Mouse (Mus musculus) lung, embryonic 15.5 days (tissue): Measurements from ENCODE around the gene Zfp442. TPM values are rescaled to one million over a fixed set of nuclear protein-coding genes. Genes with fewer than 3 reads are reported as not detected.
"Not testable (repeated sequence)": the region's sequence is repeated elsewhere in the genome, so short reads cannot be mapped to it uniquely, and the experiment has no call there.

Experiments used
- ATAC-seq: fragments of 200-750 bp; cut with Nextera tagmentation; 2 replicates; pipeline ENCODE4 v1.8.0; 2017; ENCODE audit warnings: moderate number of reproducible peaks, borderline replicate concordance; ENCODE audit not compliant: low FRiP score, low TSS enrichment; ENCODE audit errors: extremely low read depth
- H3K27ac ChIP-seq: fragments of 300-500 bp; sonication (generic); 2 replicates; pipeline ENCODE4 v1.5.1; 2015; ENCODE audit warnings: moderate library complexity, mild to moderate bottlenecking, inconsistent platforms
- H3K27me3 ChIP-seq: fragments of 300-500 bp; sonication (generic); 2 replicates; pipeline ENCODE4 v1.6.1; 2015; ENCODE audit warnings: inconsistent platforms
- H3K36me3 ChIP-seq: fragments of 300-500 bp; sonication (generic); 2 replicates; pipeline ENCODE4 v1.6.1; 2015; ENCODE audit warnings: inconsistent platforms
- H3K4me1 ChIP-seq: fragments of 300-500 bp; sonication (generic); 2 replicates; pipeline ENCODE4 v1.6.1; 2015; ENCODE audit warnings: inconsistent platforms
- H3K4me2 ChIP-seq: fragments of 300-500 bp; sonication (generic); 2 replicates; pipeline ENCODE4 v1.6.1; 2015; ENCODE audit warnings: inconsistent platforms, mild to moderate bottlenecking, moderate library complexity
- H3K4me3 ChIP-seq: fragments of 300-500 bp; sonication (generic); 2 replicates; pipeline ENCODE4 v1.5.1; 2015; ENCODE audit warnings: mild to moderate bottlenecking, inconsistent platforms
- H3K9ac ChIP-seq: fragments of 300-500 bp; sonication (generic); 2 replicates; pipeline ENCODE4 v1.6.1; 2015; ENCODE audit warnings: inconsistent platforms
- H3K9me3 ChIP-seq: fragments of 300-500 bp; sonication (generic); 2 replicates; pipeline ENCODE4 v1.6.1; 2016; ENCODE audit warnings: inconsistent platforms
- WGBS: fragments of 180-500 bp; shearing (Covaris S2); methylation state at CpG from one replicate; pipeline ENCODE4 v1.1.7; 2015; 5-methylcytosine and 5-hydroxymethylcytosine counted together
- polyA plus RNA-seq: library from polyadenylated mRNA; unstranded; fragments of >200 nt; fragmentation: Nextera tagmentation; extraction: Ambion mirVana; gene quantifications from 2 replicates; pipeline ENCODE4 v1.2.1, GENCODE M21; 2015

Zfp442 gene
- 7.1 and 8.2 TPM in 2 replicates for polyA plus RNA-seq

DNA sequence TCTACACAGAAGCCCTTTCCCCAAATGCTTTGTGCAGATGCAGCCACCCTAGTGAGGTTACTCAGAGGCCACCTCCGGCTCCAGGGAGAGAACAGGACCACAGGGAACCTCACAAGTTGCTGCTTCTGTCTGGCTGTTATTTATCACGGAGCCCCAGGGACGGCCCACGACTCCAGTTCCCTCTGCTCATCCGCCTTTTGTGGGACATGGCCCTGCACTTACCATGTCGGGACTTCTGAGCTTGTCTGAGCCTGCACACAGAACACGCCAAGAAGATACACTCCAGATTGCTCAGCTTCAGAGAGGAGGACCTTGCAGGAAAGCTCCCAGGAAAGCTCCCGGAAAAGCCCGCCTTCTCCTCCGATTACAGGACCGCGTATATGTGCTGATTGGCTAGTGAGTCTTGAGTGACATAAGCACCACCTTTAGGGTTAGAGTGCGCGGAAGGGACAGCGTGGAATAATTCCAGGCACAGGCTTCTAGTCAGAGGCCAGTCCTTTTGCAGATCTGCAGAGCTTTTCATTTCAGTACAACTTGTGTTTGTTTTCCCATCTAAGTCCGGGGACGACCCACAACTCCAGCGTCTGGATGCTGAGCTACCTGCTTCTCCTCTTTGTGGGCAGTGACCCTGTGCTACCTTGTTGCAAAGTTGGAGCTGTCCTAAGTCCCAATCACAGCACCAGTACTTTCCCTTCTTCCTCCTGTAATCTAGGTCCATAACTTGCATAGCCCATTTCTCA is at the start of gene Zfp442:
Gene Zfp442, minus strand, starts transcription at position 307 of the 740 bp plus-strand sequence.
- Histone ChIP-seq H3K9ac (peak within 1 kb of the TSS; percentile 43), H3K4me2 (peak within 1 kb of the TSS; percentile 56), H3K27ac (peak within 1 kb of the TSS; percentile 66), H3K4me3 (peak within 1 kb of the TSS; percentile 54)
- H3K4me1 ChIP-seq, H3K27me3 ChIP-seq, H3K9me3 ChIP-seq, H3K36me3 ChIP-seq: not testable (repeated sequence)
- WGBS: 0% methylated on average over 18 of the region's 18 CpGs
- ATAC-seq: peak; percentile 100

DNA sequence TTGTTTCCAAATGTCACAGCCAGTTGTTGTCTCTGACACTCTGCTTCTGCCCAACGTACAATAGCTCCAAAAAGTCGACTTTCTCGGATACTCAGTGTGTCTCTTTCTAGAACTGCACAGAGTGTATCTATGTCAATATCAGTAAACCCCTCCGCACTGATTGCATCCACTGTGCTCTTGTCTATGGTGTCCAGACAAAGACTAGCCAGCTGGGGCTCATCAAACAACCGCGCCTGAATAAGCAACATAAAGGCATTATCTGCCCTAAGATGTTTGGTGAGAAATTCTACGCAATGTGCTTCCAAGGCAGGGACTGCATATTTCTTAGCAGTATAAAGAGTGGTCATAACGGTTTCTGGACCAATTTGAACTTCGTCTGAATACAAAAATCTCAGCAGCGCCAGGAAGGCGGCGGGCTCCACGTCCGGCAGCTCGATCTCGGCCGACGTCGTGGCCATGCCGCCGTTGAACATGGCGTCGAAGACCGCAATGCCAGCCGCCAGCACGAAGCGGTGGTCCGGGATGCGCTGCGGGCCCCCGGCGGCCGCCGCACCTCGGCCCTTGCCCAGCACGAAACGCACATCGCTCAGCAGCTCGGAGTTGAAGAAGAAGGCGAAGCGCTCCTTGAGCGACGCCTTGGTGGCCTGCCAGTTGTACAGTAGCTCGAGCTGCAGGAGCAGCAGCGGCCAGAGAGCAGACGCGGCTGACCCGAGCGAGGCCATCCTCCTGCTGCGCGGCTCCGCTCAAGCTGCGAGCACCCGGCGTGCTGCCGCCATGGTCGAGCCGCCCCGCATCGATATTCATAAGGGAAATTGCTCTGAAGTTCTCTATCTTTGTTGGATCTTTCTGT is 49.1 kb upstream of the Zfp442 start:
- not testable (repeated sequence) for H3K4me1 ChIP-seq, H3K27me3 ChIP-seq, H3K9ac ChIP-seq, H3K9me3 ChIP-seq, H3K27ac ChIP-seq, H3K36me3 ChIP-seq
- peak; percentile 74; the same call in 1 of the 2 replicates for ATAC-seq
- H3K4me3 ChIP-seq: peak overlapping the region; percentile 26
- WGBS: 30% methylated on average over 59 of the region's 60 CpGs
- H3K4me2 ChIP-seq: peak overlapping the region; percentile 51

DNA sequence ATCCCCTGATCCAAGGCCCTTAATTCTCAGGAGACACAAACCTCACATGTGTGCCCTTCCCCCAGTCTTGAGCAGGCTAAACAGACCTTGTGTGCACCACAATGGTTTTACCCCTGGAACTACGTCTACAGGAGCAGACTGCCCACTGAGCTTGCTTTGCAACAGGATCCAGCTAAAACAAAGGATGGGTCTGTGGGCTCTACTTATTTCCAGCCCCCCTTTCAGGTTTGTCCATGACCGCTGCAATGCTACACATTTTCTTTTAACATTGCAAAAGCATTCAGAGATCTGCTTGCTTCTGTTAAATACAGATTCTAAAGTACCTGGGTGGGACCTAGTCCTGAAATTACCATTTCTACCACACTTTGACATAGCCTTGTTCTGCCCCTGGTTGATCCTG is 41.7 kb upstream of the Zfp442 start:
- no peak overlapping the region for H3K4me2 ChIP-seq
- no peak overlapping the region for H3K9ac ChIP-seq
- ATAC-seq: no peak
- H3K27me3 ChIP-seq: no peaks in the 10 kb centered on the region
- H3K9me3 ChIP-seq: no peaks in the 10 kb centered on the region
- no peak overlapping the region for H3K4me3 ChIP-seq
- WGBS: 70% methylated on average over 2 of the region's 2 CpGs
- H3K36me3 ChIP-seq: no peaks in the 10 kb centered on the region
- H3K27ac ChIP-seq: no peak overlapping the region
- H3K4me1 ChIP-seq: no peaks in the 10 kb centered on the region

DNA sequence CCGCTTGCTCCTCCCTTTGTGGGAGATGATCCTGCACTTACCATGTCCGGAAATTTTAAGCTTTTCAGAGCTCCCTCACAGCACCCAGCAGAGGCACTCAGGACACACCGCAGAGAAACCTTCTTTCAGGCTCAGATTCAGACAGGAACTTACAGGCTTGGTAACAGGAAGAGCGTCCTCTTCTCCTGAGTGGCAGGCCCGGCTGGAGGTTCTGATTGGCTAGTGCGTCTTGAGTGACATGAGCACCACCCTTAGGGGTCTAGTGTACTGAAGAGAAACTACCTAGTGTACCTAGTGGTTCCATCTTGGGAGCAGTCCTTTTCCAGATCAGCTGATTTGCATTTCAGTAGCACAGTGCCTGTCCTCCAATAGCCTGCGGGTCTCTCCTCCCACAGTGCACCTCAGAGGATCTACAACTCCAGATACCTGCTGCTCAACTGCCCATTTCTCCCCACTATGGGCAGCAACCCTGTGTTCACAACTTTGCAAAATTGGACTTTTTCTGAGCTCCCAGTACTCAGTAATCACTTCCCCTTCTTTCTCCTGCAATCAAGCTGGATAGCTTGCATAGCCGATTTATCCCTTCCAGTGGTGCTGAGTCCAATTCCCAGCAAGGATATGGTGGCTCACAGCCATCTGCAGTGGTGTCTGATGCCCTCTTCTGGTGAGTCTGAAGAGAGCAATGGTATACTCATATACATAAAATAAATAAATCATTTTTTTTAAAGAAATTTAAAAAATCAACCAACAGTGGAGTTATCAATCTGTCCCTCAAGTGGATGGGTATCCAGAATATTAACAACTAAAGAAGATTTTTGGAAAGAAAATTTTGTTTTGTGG is 33.9 kb upstream of the Zfp442 start, which contains the start of gene Zfp345:
Gene Zfp345, minus strand, starts transcription at position 153 of the 840 bp plus-strand sequence.
- not testable (repeated sequence) for H3K4me1 ChIP-seq, ATAC-seq, H3K9me3 ChIP-seq, H3K9ac ChIP-seq, H3K4me3 ChIP-seq, H3K27ac ChIP-seq, H3K4me2 ChIP-seq, H3K27me3 ChIP-seq, H3K36me3 ChIP-seq
- 65% methylated on average over 8 of the region's 8 CpGs for WGBS

DNA sequence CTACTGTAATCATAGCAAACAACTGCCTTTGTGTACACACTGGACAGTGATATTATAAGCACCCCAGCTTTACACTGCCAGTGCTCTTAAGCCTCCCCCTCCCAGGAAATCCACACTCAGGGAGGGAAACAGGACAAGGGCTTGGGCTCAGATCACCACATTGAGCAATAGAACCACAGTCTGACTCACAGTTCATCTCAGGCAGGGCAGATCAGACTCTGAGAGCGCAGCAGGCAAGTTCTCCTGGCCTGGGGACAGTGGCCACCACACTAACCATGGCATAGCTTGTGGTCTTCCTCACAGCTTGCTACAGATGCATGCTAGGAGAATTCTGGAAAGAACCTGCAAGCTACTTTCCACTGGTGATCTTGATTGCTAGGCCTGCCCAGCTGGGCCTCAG is 12.2 kb downstream of the Zfp442 start:
- not testable (repeated sequence) for H3K36me3 ChIP-seq, H3K4me2 ChIP-seq, H3K27ac ChIP-seq, ATAC-seq, H3K4me1 ChIP-seq, H3K9ac ChIP-seq, H3K27me3 ChIP-seq, H3K9me3 ChIP-seq, H3K4me3 ChIP-seq
- WGBS: 91% methylated on average over 1 of the region's 1 CpGs

DNA sequence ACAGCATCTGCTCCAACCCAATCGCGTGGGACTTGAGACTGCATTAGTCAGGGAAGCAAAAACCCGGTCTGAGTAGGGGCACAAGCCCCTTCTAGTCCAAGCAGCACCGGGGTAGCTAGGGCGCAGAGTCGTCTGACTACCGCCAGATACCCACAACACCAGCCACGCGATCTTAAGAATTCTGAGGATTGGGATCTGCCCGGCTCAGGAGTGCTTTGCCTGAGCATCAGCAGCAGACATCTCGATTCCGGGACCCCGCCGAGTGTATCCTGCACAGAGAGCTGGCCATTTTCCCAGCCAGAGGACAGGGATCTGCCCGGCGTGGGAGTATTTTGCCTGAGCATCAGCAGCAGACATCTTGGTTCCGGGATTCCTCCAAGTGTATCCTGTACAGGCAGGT is 39.1 kb downstream of the Zfp442 start:
- not testable (repeated sequence) for H3K4me2 ChIP-seq, ATAC-seq, H3K27me3 ChIP-seq, H3K27ac ChIP-seq, H3K9ac ChIP-seq, H3K9me3 ChIP-seq, H3K4me1 ChIP-seq, H3K4me3 ChIP-seq
- 87% methylated on average over 17 of the region's 17 CpGs for WGBS
- H3K36me3 ChIP-seq: peaks cover 15% of the 10 kb centered on the region

DNA sequence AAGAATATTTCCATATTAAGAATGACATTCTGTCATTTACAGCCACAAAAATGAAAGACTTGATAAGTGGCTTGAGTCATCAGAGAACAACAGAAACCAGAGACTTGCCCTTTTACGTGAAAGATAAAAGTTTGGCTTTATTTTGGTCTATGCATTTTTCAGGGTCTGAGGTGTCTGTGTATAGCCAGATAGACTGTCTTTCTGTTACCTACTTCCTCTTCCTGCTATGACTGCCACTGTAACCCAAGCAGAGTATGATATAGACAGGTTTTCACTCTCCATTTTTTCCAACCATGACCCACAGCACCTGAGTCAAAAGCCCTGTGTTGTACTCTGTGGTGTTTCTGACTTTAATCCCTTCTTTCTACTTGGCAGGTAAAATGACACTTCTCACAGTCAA is 61.1 kb downstream of the Zfp442 start:
- Histone ChIP-seq H3K4me2 (no peak overlapping the region), H3K36me3 (no peaks in the 10 kb centered on the region), H3K4me1 (no peaks in the 10 kb centered on the region), H3K4me3 (no peak overlapping the region), H3K27ac (no peak overlapping the region), H3K27me3 (no peaks in the 10 kb centered on the region), H3K9ac (no peak overlapping the region), H3K9me3 (no peaks in the 10 kb centered on the region; the same call in 1 of the 2 replicates)
- no peak for ATAC-seq
- 76% methylated on average over 1 of the region's 1 CpGs for WGBS

DNA sequence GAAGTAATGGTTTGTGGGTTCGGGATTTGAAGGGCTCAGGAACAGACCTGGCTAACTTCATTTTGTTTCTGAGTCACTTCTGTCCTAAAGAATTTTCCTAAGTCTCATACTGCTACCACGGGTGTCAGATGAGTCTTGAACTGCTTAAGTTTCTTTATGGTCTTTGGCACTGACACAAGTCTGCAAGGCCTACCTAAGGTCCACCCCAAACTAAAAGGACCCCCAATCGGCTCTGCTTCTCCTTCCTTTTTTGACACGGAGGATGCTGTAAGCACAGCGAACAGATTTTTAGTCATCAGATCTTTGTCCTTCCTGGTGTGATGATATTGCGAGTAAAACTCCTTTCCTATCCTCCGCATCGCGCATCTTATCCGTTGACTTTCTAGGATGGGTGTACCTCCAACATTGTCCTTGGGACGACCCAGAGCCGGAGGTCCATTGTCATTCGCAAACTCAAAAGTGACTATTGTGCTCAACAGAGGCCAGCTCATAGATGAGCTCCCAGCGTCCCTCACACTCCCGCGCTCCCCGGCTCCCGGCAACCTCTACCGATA is 65.7 kb downstream of the Zfp442 start:
- H3K27me3 ChIP-seq, H3K9me3 ChIP-seq, H3K4me3 ChIP-seq, H3K27ac ChIP-seq, H3K36me3 ChIP-seq, H3K9ac ChIP-seq, ATAC-seq, H3K4me1 ChIP-seq, H3K4me2 ChIP-seq: not testable (repeated sequence)
- 93% methylated on average over 19 of the region's 19 CpGs for WGBS

DNA sequence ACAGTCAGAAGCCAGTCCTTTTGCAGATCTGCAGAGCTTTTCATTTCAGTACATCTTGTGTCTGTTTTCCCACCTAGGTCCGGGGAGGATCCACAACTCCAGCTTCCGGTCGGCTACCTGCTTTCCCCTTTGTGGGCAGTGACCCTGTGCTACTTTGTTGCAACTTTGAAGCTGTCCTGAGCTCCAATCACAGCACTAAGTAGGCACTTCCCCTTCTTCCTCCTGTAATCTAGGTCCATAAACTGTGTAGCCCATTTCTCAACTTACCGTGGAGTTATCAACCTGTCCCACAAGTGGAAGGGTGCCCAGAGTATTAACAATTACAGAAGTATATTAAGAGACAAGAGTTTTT is 88.4 kb downstream of the Zfp442 start:
- no peaks in the 10 kb centered on the region for H3K9me3 ChIP-seq
- ATAC-seq: no peak
- 9% methylated on average over 4 of the region's 4 CpGs for WGBS
- no peaks in the 10 kb centered on the region for H3K27me3 ChIP-seq
- H3K4me2 ChIP-seq: peak overlapping the region; percentile 50
- no peak overlapping the region for H3K27ac ChIP-seq
- peak overlapping the region; percentile 56 for H3K4me3 ChIP-seq
- peak overlapping the region; percentile 49; the same call in 1 of the 2 replicates for H3K9ac ChIP-seq
- no peaks in the 10 kb centered on the region for H3K4me1 ChIP-seq
- no peaks in the 10 kb centered on the region for H3K36me3 ChIP-seq

DNA sequence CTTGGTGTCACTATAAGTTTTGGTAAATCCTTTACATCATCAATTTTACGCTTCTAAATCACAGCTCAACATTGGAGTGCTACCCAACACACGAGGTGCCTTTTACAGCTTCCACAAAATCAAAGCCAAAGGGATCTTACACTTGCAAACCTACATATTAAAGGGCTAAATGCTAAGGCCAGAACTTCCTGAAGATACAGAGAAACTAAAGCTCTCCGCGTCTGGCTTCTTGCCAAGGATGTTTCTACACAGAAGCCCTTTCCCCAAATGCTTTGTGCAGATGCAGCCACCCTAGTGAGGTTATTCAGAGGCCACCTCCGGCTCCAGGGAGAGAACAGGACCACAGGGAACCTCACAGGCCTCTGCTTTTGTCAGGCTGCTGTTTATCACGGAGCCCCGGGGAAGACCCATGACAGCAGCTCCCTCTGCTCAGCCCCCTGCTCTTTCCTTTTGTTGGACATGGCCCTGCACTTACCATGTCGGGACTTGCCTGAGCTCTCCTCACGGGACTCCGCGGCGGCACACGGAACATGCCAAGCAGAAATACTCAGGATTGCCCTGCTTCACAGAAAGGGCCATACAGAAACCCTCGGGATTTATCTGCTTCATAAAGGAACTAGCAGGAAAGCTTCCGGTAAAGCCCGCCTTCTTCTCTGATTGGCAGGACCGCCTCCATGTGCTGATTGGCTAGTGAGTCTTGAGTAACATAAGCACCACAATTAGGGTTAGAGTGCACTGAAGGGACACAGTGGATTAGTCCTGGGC is 89.0 kb downstream of the Zfp442 start, which contains the start of gene 3300002I08Rik:
Gene 3300002I08Rik, minus strand, starts transcription at position 653 of the 765 bp plus-strand sequence.
- peak within 1 kb of the TSS; percentile 50 for H3K4me2 ChIP-seq
- peak; percentile 99 for ATAC-seq
- 4% methylated on average over 17 of the region's 17 CpGs for WGBS
- peak within 1 kb of the TSS; percentile 56 for H3K4me3 ChIP-seq
- not testable (repeated sequence) for H3K27me3 ChIP-seq, H3K4me1 ChIP-seq, H3K9me3 ChIP-seq, H3K36me3 ChIP-seq
- H3K27ac ChIP-seq: peak within 1 kb of the TSS; percentile 50
- H3K9ac ChIP-seq: peak within 1 kb of the TSS; percentile 49
